Mouse (Mus musculus) induced T-regulatory cell, adult 2 months (primary cell): ENCODE data around the gene Kntc1.

Experiments
- DNase-seq: peaks from one replicate; pipeline ENCODE4 v3.0.0-alpha.2; 2012; ENCODE audit warnings: low read depth

The Kntc1 gene

DNA sequence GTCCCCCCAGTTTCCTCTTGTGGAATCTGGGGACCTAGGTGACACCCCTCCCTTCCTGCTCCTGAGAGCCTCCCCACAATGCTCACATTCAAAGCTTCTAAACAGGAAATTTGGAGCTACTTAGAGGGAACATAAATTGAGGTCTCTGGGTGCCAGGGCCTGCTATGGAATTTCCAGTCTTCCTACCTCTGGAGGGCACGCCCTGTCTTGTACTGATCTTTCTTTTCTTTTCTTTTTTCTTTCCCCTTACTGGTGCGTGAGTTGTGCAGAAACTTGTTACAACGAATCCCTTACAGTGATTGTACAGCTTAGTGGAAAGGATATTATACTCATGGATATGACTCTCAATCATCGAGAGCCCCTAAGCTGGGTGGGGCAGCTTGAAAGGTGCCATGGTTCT lies 120.1 kb downstream of the Kntc1 start:
- DNase-seq: no peak
